Mouse (Mus musculus): Measurements from ENCODE around the gene Golph3l.

GRCm38 (mm10) chr3:95648016-95648415, 59.3 kb downstream of the Golph3l start:
- TF ChIP-seq CTCF (IDR thresholded peaks at IDR 0.05; ENCODE audit: low read depth): no peak
- TF ChIP-seq EP300 (IDR thresholded peaks at IDR 0.05; ENCODE audit: low read depth): no peak

Data from heart, postnatal 0 days (tissue).